Comparison of ENCODE assay signal across 7 mouse cellular contexts in the genomic region with DNA sequence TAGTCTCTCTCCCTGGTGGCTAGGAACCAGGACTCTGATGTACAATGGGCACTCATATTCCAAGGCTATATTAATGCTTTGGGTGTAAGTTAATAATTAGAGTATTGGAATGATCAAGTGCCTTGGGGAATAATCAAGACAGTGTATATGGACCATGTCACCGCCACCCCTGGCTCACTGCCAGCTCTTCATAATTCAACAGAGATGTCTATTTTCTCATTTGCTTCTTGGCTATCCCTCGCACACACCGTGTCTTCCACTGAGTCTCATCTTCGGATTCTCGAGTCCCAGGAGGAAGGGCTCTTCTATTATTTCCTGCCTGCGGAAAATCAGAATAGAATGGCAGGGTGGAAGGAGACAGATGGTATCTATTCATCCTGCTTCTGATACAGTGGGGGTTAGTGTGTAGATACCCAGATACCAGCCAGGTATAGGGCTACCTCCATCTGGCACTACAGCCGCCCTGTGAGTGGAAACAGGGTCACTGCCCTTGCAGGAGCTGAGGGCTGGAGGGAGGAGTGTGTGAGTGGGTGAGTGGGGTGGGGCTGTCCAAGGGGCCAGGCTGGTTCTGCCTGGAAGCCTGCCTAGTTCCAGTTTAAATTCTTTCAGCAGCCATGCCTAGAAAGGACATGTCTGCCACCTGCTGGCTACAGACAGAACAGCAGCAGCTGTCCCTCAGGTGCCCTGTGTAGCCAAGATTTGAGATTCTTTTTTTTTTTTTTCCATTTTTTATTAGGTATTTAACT. TPM values are rescaled to one million over a fixed set of nuclear protein-coding genes. Genes with fewer than 3 reads are reported as not detected.
DNase-seq lines count a peak whose midpoint lies in the region; ATAC-seq and TF ChIP-seq lines count a peak whose summit lies in the region.

No protein-coding gene starts in this region.

- TF ChIP-seq EP300 in heart, adult 2 months (IDR thresholded peaks at IDR 0.05; ENCODE audit: insufficient read depth, low read depth, low read length), result no peak

- no peaks in the 10 kb centered on the region for H3K9me3 ChIP-seq in embryonic facial prominence, embryonic 13.5 days
- no peaks in the 10 kb centered on the region for H3K9me3 ChIP-seq in limb, embryonic 13.5 days
- no peaks in the 10 kb centered on the region for H3K9me3 ChIP-seq in midbrain, embryonic 16.5 days (replicated peaks; ENCODE audit: control insufficient read depth, low read length, poor library complexity, severe bottlenecking)

- H3K4me3 ChIP-seq in embryonic facial prominence, embryonic 13.5 days, result no peak overlapping the region
- H3K4me3 ChIP-seq in heart, adult 2 months, result no peak overlapping the region
- no peak overlapping the region for H3K4me3 ChIP-seq in limb, embryonic 13.5 days
- H3K4me3 ChIP-seq in midbrain, embryonic 16.5 days (ENCODE audit: low read depth, low read length), result no peak overlapping the region

- H3K4me1 ChIP-seq in embryonic facial prominence, embryonic 13.5 days, result peaks cover 36% of the 10 kb centered on the region
- no peaks in the 10 kb centered on the region for H3K4me1 ChIP-seq in heart, adult 2 months (ENCODE audit: control insufficient read depth, insufficient read depth, low read length)
- peaks cover 28% of the 10 kb centered on the region for H3K4me1 ChIP-seq in limb, embryonic 13.5 days
- peaks cover 14% of the 10 kb centered on the region; the same call in 1 of the 2 replicates for H3K4me1 ChIP-seq in midbrain, embryonic 16.5 days (ENCODE audit: control insufficient read depth, insufficient read depth, low read length)

- no peaks in the 10 kb centered on the region for H3K36me3 ChIP-seq in embryonic facial prominence, embryonic 13.5 days
- H3K36me3 ChIP-seq in heart, adult 2 months (ENCODE audit: control insufficient read depth, insufficient read depth, low read length), result no peaks in the 10 kb centered on the region
- no peaks in the 10 kb centered on the region for H3K36me3 ChIP-seq in limb, embryonic 13.5 days
- H3K36me3 ChIP-seq in midbrain, embryonic 16.5 days (ENCODE audit: control insufficient read depth, insufficient read depth, low read length), result no peaks in the 10 kb centered on the region

- H3K27me3 ChIP-seq in embryonic facial prominence, embryonic 13.5 days, result peaks cover 18% of the 10 kb centered on the region; the same call in 1 of the 2 replicates
- H3K27me3 ChIP-seq in heart, adult 2 months (ENCODE audit: control insufficient read depth, insufficient read depth, low read length), result no peaks in the 10 kb centered on the region
- H3K27me3 ChIP-seq in limb, embryonic 13.5 days, result peaks cover 6% of the 10 kb centered on the region; the same call in 1 of the 2 replicates
- H3K27me3 ChIP-seq in midbrain, embryonic 16.5 days (ENCODE audit: control insufficient read depth, insufficient read depth, low read depth, low read length), result no peaks in the 10 kb centered on the region

- TF ChIP-seq POLR2A in heart, adult 2 months (IDR thresholded peaks at IDR 0.05; ENCODE audit: insufficient read depth, low read depth, low read length), result no peak

- peak overlapping the region; percentile 22 for H3K4me2 ChIP-seq in embryonic facial prominence, embryonic 13.5 days
- 0 out of 2 replicates have a peak overlapping the region, but pooled peaks have one; percentile 4 for H3K4me2 ChIP-seq in limb, embryonic 13.5 days (replicated peaks)
- 0 out of 2 replicates have a peak overlapping the region, but pooled peaks have one; percentile 11 for H3K4me2 ChIP-seq in midbrain, embryonic 16.5 days (ENCODE audit: low read length)

- peak; percentile 39; the same call in 1 of the 2 replicates for ATAC-seq in embryonic facial prominence, embryonic 13.5 days (ENCODE audit: insufficient number of reproducible peaks, insufficient read depth, low FRiP score, low TSS enrichment, low read depth)
- ATAC-seq in limb, embryonic 13.5 days (ENCODE audit: low FRiP score, low read depth), result peak; percentile 68
- ATAC-seq in midbrain, embryonic 16.5 days, result peak; percentile 68

- no peak overlapping the region for H3K27ac ChIP-seq in embryonic facial prominence, embryonic 13.5 days
- no peak overlapping the region for H3K27ac ChIP-seq in heart, adult 2 months
- no peak overlapping the region for H3K27ac ChIP-seq in limb, embryonic 13.5 days
- peak overlapping the region; percentile 31; the same call in 1 of the 2 replicates for H3K27ac ChIP-seq in midbrain, embryonic 16.5 days (ENCODE audit: low read length)

- no peaks in the 10 kb centered on the region for H3K79me2 ChIP-seq in heart, adult 2 months (replicated peaks; ENCODE audit: control insufficient read depth, insufficient read depth, low read length)

- H3K9ac ChIP-seq in embryonic facial prominence, embryonic 13.5 days, result no peak overlapping the region
- H3K9ac ChIP-seq in heart, adult 2 months (ENCODE audit: low read depth, low read length), result no peak overlapping the region
- H3K9ac ChIP-seq in limb, embryonic 13.5 days, result no peak overlapping the region
- H3K9ac ChIP-seq in midbrain, embryonic 16.5 days (ENCODE audit: low read depth, low read length), result 0 out of 2 replicates have a peak overlapping the region, but pooled peaks have one; percentile 0

- DNase-seq in adrenal gland, postnatal 25 days, result peak; percentile 70
- DNase-seq in heart, adult 2 months, result peak; percentile 61 to 76
- DNase-seq in kidney, adult 8-10 months, result peak; percentile 82 to 88
- DNase-seq in spleen, postnatal 10 days (ENCODE audit: low spot score in 2 of 2), result peak; percentile 33 to 76

- WGBS in embryonic facial prominence, embryonic 13.5 days, result 48% methylated on average over 7 of the region's 7 CpGs
- WGBS in heart, adult 2 months, result 42% methylated on average over 7 of the region's 7 CpGs
- WGBS in limb, embryonic 13.5 days, result 66% methylated on average over 7 of the region's 7 CpGs
- WGBS in midbrain, embryonic 16.5 days, result 26% methylated on average over 7 of the region's 7 CpGs

- intact Hi-C loops in heart, adult 2 months (cut with DNase I), result loop anchor here (2.0 kb wide), 1 partner anchor 40 kb away; no protein-coding TSS in a partner anchor

- peak; percentile 77 for TF ChIP-seq CTCF in heart, adult 2 months (IDR thresholded peaks at IDR 0.05)

RNA-seq across cellular contexts. Expression of gene Habp2, which starts 7.9 kb away (rescaled TPM):
- total RNA-seq in adrenal gland, postnatal 25 days (2021), result 0.86 TPM in 1 of 2 replicates, not detected in the other
- polyA plus RNA-seq in embryonic facial prominence, embryonic 13.5 days (2015; fragmentation: Nextera tagmentation; extraction: Ambion mirVana), result 0.74 TPM in 1 of 2 replicates, not detected in the other
- not detected for total RNA-seq in heart, adult 2 months (2021)
- 0.23 TPM in 1 of 2 replicates, not detected in the other for polyA plus RNA-seq in heart, adult 2 months (2012; rRNA removed)
- 0.10 and 0.23 TPM in 2 replicates for polyA plus RNA-seq in limb, embryonic 13.5 days (2015; fragmentation: Nextera tagmentation; extraction: Ambion mirVana)
- polyA plus RNA-seq in midbrain, embryonic 16.5 days (2015; fragmentation: Nextera tagmentation; extraction: Ambion mirVana), result 0.14 and 0.22 TPM in 2 replicates
